Mouse (Mus musculus): ENCODE results near the gene Bud31.
"Not testable (repeated sequence)": the region's sequence is repeated elsewhere in the genome, so short reads cannot be mapped to it uniquely, and the experiment has no call there.

Gene Bud31

GRCm38 (mm10) chr5:145139571-145140519 lies at the start of gene Bud31, which contains the start of gene Pdap1:
TSS of gene Bud31 (plus strand) at chr5:145140362.
TSS of gene Pdap1 (minus strand) at chr5:145140238.
- peak; percentile 96 for DNase-seq (ENCODE audit: low spot score in 2 of 2)

GRCm38 (mm10) chr5:145096195-145096594 lies 44.0 kb upstream of the Bud31 start:
- no peak for DNase-seq (ENCODE audit: low spot score in 2 of 2)

GRCm38 (mm10) chr5:145098340-145098821 lies 41.8 kb upstream of the Bud31 start:
- DNase-seq (ENCODE audit: low spot score in 2 of 2): no peak

DNA sequence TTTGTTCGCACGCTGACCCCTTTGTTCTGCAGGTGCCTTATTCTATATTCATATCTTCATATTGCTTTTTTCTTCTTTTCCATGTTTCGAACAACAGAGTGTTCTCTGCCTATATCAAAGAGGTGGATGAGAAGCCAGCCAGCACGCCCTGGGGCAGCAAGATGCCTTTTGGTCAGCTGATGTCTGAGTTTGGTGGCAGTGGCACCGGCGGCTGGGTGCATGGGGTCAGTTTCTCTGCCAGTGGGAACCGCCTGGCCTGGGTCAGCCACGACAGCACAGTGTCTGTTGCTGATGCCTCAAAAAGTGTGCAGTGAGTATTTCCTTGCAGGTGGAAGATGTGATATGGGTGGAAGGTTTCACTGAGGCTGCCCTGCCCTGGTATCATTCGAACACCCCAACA lies 39.2 kb upstream of the Bud31 start:
- DNase-seq (ENCODE audit: low spot score in 2 of 2): no peak

DNA sequence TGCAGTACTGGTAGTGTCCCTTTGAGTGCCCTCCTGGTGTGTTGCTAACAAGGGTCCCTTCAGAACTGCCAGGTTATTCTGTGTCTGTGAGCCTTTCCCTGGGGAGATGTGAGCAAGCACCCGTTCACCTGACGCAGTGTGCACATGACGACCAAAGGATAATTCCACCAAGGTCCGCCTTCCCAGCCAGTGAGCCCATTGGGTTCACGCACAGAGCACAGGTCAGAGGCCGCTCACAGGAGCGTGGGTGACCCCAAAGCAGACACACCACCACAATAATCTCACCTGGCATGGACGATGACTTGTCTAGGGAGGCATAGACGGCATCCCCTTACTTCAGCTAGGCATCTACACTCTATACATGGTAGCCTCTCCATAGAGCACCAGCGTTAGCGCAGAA lies 38.7 kb upstream of the Bud31 start:
- DNase-seq (ENCODE audit: low spot score in 2 of 2): not testable (repeated sequence)

DNA sequence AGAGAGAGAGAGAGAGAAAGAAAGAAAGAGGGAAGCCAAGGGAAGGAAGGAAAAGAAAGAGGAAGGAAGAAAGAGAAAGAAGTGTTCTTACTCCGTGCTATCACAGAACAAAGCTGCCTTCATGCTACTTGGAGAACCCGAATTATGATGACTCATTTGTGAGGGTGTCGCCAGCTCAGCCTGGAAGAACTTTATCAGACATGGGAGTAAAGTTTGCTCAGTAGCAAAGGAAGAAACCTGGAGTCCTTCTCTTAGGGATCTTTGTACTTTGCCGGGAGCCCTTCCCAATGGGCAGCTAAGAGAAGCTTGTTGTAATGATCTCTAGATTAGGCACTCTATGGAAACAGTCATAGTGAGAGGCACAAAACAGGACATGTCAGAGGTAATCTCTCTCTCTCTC lies 37.5 kb upstream of the Bud31 start:
- DNase-seq (ENCODE audit: low spot score in 2 of 2): no peak

- peak; percentile 52 to 62 for DNase-seq (ENCODE audit: low spot score in 2 of 2)
Measured at GRCm38 (mm10) chr5:145104328-145104727, 35.8 kb upstream of the Bud31 start.

DNA sequence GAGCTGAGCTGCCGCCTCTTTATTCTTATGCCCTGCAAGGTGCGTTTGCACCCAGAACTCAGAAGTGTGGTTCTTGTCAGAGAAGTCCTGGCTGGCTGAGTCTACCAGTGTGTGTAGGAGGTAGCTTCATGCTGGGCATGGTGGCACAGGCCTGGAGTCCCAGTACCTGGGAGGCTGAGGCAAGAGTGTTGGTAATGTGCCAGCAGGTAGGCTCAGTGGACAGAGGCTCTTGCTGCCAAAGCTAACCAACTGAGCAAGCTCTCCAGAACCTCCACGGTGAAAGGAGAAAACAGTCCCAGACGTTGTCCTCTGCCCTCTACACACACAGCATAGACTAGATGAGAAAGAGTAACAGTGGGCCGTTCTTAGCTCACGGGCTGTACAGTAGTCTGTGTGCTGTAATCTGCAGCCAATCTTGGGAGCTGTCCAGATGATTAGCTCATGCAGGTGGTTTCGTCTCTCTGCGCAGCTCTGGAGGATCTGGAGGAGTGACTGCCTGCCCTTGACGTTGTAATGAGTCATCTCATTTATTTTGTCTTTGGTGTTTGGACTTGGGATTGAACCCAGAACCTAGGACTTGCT lies 34.4 kb upstream of the Bud31 start:
- no peak for DNase-seq (ENCODE audit: low spot score in 2 of 2)

- DNase-seq (ENCODE audit: low spot score in 2 of 2): no peak
Measured at GRCm38 (mm10) chr5:145110401-145110800, 29.8 kb upstream of the Bud31 start.

DNA sequence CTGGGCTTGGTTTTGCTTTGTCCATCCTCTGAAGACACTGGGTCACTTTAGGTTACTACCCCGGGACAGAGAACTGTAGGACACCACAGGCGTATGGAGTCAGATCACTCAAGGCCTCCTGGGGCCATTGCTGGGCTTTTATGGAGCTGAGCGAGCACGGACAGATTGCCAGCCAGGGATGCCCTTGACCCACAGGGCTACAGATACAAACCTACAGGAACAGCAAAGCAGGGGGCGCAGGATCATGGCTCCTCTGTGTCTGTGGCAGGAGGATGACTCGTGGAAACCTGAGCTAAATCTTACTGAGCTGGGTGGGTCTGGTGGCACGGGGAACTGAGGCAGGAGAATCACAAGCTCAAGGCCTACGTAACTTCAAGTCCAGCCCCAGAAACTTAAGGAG lies 27.6 kb upstream of the Bud31 start:
- no peak for DNase-seq (ENCODE audit: low spot score in 2 of 2)

- no peak for DNase-seq (ENCODE audit: low spot score in 2 of 2)
Measured at GRCm38 (mm10) chr5:145113416-145113815, 26.7 kb upstream of the Bud31 start.

DNA sequence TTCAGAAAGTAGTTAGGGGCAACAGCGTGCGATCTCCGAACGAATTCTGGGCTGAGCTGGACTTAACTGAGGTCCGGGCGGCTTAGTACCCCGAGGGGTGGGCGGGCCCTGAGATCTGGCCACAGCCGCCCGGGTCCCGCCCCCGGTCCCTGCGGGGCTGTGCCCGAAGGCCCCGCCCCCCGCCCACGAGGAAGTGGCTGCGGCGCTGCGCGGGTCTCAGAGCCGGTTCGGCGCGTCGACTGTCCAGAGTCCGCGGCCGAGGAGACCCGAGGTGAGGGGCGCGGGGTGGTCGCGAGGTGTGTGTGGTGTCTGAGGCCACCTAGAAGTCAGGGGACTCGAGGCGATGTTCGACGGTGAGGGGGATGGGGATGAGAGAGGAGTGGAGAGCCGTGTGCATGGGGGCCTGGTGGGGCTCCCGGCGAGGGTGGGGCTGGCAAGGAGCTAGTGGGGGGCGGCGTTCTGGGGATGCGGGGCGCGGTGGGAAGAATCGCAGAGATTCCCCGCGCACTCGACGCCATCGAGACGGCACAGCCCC lies 26.0 kb upstream of the Bud31 start, which contains the start of gene Arpc1b:
Gene Arpc1b (plus strand): TSS at position 145 of the 535 bp plus-strand sequence.
- peak in 1 of 2 experiments; percentile 59 for DNase-seq (ENCODE audit: low spot score in 2 of 2)

DNA sequence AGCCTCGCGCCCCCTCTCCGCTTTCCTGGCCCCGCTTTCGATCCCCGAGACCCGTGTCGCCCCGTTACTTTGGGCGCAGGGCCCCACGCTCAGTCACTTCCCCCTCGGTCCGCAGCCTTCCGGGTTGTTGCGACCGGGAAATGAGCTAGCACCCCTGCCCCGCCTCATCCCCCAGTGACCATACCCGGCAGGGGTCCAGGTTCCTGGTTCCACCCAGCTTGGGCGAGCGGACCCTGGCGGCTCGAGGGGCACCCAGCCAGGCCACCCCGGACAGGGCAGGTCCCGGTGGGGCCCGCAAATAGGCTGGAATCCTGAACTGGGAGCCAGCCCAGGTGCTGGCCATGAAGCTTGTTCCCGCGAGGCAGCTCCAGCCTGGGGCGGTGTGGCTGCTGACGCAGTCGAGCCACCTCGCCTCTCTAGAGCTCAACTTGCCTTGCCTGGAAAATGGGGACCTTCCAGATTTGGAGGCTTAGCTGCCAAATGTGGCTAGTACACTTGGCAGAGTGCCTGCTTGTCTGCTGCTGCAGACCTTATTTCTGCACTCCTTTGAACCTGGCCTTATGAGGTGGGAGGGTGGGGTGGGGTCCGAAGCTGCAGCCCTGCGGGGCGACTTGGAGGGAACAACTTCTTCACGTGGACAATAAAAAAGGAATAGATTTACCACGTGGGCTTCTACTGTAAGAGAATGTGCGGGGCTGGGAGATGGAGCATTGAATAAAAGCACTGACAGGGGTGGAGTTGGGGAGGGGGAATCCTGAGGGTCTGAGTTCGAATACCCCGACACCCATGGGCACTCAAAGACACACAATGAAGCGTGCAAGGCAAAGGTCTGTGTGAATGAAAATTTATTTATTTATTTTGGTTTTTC lies 25.3 kb upstream of the Bud31 start:
- peak in 1 of 2 experiments; percentile 67 for DNase-seq (ENCODE audit: low spot score in 2 of 2)

DNA sequence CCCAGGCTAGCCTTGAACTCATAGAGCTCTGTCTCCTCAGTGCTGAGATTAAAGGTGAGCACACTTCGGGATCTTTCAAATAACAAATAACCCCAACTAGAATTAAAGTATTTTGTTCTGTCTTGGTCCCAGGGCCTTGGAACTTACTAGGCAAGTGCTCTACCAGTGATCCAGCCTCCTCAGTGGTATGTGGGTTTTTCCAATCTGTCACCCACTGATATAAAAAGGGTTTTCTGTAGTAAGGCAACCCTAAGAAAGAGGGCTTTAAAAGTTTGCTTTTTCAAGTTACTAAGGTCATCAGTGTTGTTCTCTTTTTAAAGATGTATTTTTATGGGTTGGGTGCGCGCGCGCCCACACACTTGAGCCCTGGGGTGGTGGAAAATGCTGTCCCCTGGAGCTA lies 24.4 kb upstream of the Bud31 start:
- DNase-seq (ENCODE audit: low spot score in 2 of 2): no peak

DNA sequence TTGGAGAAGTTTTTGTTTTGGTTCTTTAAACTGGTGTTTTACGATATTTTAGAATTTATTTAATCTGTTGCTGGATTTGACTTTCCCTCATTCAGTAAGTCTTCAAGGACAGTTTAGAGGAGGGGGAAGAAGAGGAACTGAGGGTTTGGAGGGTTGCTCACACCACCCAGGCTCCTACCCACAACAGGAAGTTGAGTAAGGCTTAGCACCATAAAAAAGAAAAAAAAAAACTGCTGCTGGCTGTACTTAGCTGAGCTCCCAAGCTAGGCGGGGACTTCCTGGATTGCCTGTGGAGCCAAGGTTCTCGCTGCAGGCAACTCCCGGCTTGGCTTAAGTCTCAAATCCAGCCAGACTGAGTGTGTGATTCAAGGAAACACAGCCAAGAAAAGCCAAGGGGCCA lies 23.8 kb upstream of the Bud31 start:
- no peak for DNase-seq (ENCODE audit: low spot score in 2 of 2)

DNA sequence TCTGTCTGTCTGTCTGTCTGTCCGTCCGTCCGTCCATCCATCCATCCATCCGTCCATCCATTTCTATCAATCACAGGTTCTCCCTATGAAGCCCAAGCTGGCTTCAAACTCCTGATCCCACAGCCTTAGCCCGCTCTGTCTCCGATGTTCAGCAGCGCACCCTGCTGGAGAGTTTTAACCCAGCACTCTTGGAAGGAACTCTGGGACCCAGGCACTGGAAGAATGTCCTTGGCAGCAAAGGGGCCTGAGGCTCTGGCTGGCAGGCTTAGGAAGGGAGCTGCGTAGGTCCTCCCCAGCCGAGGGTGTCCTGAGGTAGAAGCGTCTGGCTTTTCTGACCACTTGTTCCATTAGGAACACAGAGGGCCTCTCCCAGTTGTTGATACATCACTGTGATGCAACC lies 23.2 kb upstream of the Bud31 start:
- DNase-seq (ENCODE audit: low spot score in 2 of 2): peak in 1 of 2 experiments; percentile 65

- no peak for DNase-seq (ENCODE audit: low spot score in 2 of 2)
Measured at GRCm38 (mm10) chr5:145118005-145118404, 22.2 kb upstream of the Bud31 start.

GRCm38 (mm10) chr5:145118461-145118860 lies 21.7 kb upstream of the Bud31 start:
- no peak for DNase-seq (ENCODE audit: low spot score in 2 of 2)

DNA sequence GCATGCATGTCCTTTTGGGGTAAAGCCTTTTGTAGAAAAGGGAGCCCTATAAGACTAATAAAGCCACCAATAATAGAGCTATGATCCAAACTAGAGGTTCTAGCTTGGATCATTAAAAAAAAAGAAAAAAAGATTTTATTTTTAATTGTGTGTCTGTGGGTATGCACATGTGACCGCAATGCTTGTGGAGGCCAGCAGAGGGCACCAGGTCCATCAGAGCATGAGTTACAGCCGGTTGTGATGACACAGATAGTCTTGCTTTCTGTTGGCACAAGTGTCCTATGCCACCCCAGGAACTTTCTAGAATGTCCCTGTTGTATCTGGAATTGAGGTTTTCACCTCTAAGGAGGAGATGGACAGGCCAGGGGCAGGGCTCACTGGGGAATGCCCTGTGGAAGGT lies 20.8 kb upstream of the Bud31 start:
- DNase-seq (ENCODE audit: low spot score in 2 of 2): no peak

DNA sequence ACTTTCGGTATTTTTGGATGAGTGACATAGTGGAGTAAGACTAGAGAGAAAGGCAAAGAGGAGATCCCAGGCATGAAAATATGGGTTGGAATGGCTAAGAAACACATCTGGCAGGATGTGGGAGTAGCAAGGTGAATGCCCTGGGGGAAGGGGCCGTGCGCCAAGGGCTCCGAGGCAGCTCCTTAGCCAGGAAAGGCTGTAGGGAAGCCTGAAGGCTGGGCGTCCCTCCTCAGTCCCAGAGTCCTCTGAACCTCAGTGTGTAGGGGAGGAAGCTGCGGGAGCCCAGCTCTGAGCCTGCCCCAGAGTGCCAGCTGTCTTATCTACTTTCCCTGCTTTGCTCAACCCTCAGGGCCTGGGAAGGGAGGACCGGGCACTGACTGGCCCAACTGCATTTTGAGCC lies 19.2 kb upstream of the Bud31 start:
- DNase-seq (ENCODE audit: low spot score in 2 of 2): no peak

DNA sequence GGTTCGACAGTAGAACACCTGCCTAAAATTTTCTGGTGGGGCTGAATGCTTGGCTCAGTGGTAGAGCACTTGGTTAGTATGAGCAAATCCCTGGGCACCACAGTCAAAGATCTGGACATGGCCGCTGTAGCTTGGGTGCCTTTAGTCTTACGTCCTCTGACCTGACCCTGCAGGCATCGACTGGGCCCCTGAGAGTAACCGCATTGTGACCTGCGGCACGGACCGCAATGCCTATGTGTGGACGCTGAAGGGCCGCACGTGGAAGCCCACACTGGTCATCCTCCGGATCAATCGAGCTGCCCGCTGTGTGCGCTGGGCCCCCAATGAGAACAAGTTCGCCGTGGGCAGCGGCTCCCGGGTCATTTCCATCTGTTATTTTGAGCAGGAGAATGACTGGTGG lies 16.8 kb upstream of the Bud31 start:
- DNase-seq (ENCODE audit: low spot score in 2 of 2): no peak

DNA sequence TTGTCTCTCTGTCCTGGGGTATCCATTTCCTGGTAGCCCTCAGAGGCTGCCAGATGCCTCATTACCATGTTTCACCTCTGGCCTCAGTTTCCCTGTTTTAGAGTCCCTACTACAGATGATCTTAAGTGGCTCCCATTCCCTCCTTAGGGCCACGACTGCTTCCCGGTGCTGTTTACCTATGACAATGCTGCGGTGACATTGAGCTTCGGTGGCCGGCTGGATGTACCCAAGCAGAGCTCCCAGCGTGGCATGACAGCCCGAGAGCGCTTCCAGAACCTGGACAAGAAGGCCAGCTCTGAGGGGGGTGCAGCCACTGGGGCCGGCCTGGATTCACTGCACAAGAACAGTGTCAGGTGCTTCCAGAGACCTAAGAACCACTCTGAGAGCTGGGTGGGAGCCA lies 13.6 kb upstream of the Bud31 start:
- DNase-seq (ENCODE audit: low spot score in 2 of 2): no peak

All from right cerebral cortex, postnatal 10 days (tissue).